Mouse (Mus musculus): Measurements from ENCODE around the gene Vmp1.

Vmp1 gene

DNA sequence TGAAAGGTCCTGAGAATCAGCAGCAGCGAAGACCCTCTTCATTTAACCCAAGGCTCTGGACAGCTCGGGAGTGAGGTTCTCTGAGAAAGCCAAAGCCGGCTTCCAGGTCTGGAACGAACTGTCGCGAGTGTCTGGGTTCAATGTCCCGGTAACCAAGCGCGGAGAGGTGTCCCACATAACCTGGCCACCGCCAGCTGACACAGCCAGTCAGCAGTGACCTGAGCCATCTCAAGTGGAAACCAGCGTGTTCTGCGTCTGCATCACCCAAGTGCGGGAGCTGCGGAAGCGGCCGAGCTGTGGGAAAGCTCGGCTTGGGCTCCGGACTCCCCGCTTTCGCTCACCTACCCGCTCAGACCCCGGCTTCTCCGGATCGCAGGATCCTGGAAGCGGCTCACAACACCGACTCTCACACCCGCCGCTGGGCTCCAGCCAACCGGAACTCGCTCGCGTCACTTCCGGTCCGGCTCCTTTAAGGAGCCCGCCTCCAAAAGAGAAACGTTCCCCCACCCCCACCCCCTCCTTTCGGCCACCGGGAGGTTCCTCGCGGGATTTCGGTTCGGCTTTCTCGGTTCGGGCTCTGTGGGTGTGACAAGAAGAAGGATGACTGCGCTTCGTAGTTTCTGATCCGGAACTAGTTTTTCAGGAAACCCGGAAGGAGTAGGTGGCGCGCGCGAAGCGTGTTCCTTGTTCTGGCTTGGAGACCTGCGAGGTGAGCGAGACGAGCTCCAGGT is at the start of gene Vmp1, which contains the start of gene Ptrh2:
Vmp1 (minus strand) TSS at position 442 of the 731 bp plus-strand sequence.
Ptrh2 (plus strand) TSS at position 591 of the 731 bp plus-strand sequence.
- DNase-seq, result peak; percentile 96 to 97

DNA sequence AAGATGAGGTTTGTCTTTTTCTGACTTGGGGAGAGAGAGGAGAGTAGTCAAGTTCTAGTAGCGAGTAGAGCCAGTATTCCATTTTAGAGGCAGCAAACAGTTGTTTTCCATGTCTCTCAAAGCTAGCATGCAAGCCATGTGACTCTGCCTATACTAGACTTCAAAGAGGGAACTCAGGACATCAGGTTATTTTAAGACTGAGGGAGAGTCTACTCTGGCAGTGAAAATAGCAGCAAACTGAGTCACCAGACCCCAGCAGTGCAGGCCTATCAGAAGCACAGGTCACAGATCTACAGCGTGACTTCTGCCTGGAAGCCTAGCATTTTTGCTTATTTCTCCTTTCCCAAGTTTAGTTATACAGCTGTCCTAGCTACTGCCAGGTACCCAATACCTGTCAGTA is 47.8 kb upstream of the Vmp1 start:
- no peak for DNase-seq

DNA sequence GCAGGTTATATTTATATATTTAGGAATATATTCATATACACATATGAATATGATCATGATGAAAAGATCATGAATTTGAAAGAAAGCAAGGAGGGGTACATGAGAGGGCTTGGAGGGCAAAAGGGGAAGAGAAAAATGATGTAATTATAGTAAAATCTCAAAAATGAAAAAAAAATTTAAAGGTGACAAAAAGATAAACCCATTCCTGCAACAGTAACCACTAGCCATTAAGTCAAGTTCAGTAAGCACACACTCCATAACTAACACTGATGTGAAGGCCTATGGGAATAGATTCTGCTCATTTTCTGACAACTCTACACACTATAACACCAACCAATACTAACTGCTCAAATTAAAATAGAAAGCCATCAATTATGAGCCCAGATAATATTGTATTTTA is 42.0 kb upstream of the Vmp1 start:
- no peak for DNase-seq

DNA sequence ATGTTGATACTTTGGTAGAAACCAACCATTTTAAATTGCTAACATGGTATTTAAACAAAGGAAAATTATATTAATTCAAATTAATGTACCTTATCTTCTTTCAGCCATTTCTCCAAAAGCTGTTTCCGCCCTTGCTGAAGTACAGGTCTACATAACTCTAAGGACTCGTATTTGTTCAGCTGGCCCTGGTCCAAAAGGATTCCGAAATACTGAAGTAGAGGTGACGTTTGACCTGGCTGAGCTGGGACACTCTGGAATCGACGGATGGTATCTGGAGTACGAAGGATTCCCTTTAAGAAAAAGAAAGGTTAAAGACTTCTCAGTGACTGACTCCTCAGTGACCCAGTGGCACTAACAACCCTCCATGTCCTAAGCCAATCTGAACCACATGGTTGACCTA is 41.3 kb upstream of the Vmp1 start:
- DNase-seq, result no peak

DNA sequence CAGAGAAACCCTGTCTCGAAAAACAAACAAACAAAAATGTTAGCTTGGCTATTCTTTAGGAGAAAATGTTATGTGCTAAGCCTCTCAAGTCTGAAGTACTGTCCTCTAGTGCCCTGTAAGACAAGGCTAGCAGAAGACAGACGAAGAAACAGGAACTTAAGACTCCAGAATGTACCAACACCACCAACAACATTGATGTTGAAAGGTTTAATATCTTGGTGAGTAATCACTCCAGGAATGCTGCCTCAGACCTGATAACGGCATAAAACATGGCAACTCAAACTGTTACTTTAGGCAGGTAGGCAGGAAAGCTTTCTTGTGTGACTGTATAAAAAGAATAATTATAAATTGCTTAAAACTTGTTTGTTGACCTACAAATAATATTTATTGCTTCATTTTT is 40.4 kb upstream of the Vmp1 start:
- no peak for DNase-seq

DNA sequence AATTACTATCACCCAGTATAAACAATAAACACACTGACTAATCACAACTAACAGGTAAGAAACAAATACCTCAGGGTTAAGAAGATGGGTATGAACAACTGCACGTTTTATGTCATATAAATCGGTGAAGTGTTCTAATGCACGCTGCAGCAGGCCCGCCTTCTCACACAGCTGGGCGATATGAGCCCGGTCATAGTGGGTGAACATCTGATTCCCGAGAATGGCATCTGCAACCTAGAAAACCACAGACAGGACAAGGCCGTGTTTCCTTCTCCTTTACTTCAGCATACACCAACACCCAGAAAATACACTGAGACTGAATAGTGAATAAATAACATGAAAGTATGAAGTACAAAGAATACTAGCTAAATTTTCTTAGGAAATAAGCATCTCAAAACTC is 35.8 kb upstream of the Vmp1 start:
- DNase-seq, result no peak

DNA sequence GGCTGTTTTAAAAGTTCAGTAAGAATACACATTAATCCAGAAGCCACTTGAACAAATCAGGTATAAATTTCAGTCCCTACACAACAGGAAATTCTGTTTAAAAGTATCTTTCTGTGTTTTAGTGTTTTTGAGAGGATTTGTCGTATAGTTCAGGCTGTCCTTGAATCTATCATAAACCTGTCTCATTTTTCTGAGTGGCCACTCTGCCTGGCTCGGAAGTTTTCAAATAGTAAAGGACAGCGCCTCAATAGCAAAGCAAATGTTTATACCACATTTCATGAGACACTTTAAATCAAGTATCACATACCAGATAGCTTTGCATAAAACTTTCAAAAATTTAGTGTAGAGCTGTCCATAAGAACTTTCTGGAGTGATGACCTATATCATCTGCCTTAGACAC is 34.7 kb upstream of the Vmp1 start:
- no peak for DNase-seq

DNA sequence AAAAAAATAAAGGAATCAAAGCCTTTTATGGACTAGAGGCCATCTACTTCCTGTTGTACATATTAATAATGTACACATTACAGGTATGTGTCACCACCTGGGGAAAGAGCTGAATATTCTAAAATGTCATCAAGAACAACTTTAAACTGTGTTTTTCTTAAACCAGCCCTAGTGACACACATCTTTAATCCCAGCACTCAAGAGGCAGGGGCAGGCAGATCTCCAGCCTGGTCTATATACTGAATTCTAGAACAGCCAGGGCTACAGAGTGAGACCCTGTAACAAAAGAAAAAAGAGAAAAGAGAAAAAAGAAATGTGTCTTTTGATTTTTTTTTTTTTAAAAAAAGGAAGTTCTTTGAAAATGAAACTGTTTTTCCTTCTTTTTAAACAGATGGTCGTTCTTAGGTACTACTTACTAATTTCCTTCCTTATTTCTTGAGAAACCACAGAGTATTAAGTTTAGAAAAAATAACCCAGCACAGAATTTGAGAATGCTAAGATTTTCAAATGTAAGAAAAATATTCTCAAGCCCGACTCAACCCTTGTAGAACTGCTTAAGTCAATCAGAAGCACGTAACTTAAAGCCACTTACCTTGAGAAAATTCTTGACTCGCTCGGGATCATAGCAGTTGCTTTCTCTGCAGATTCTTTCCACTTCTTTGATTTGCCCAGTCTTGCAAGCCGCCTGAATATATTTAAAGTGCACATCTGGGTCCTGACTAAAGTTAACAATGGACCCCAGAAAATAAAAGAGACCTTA is 33.9 kb upstream of the Vmp1 start:
- DNase-seq, result no peak

DNA sequence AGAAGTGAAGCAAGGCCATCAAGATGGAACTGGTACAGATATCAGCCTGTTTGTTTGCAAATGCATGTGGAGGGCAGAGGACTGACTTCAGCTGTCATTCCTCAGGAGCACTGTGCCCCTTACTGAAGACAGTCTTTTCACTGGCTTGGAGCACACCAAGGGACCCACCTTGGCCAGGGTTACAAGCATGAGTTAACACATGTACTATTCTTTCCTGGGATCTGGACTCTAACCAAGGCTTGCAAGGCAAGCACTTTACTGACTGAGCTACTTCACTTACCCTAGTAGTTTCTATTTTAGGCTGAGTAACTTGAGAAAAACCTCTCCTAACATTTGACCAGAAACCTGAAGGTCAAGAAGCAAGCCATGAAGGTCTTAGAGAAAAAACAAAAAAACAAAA is 31.0 kb upstream of the Vmp1 start:
- no peak for DNase-seq

DNA sequence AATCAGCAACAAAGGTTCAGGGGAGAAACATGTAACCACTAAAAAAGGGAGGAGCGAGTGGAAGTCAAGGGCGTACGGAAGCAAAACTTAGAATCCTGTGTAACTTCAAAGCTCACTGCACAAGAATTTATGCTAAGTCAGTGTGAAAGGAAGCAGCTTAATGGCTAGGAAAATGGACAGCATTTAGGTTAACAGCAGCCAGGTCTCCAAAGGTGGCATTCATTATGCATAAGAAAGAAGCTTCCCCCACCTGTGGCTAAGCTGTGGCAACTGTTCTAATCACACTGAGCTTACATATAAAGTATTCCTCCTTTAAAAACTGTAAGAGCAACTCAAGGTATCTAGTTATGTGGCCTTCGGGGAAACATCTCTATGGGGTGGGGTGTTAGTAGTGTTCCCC is 17.5 kb upstream of the Vmp1 start:
- DNase-seq, result no peak

DNA sequence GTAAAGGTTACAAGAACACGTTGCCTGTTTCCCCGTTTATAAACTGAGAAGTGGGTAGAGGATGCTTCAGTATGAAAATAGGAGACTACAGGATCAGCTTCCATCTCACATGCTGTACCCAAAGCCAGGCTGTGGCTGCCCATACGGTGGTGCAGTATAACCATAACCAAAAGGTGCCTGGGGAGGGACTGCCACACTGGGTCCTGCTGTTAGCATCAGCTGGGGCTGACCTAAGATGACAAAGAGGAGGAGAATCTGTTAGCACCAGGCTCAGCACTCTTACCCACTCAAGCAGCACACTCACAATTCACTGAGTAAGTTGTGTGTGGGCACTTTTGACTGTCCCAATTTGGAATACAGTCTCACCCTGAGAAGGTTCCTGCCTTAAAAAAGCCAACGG is 11.8 kb upstream of the Vmp1 start:
- no peak for DNase-seq

DNA sequence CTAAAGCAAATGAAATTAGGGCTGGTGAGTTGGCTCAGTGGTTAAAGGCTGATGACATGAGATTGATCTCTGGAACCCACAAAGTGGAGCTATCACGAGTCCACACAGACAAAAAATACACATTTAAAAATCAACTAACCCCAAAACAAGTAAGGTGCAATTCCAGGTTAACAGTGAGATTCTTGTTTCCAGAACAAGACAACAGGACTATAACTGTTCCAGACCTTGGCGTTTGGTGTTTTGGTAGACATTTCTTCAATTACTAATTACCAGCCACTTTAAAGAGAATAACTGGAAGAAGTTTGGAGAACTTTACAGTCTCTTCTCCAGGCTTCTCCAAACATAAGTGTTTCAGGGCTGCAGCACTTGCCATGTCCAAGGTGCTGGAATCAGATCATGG is 8.9 kb upstream of the Vmp1 start:
- no peak for DNase-seq

DNA sequence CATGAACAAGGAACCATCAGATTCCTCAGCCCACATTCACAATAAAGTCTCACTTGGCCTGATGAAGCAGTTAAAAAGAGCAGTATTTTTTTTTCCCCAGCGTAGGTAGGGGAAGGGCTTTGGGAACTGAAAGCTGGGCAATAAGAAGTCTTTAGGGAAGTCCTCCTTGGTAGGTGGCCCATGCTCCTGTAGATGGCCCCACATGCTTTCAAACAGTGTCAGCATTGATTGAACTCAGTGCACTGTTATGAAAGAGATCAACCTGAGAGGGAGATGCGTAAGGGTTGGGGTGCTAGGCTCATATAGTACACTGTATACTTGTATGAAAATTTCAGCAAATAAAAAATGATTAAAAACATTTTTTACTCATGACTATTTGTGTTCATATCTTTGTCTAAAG is 8.3 kb upstream of the Vmp1 start:
- DNase-seq, result no peak

DNA sequence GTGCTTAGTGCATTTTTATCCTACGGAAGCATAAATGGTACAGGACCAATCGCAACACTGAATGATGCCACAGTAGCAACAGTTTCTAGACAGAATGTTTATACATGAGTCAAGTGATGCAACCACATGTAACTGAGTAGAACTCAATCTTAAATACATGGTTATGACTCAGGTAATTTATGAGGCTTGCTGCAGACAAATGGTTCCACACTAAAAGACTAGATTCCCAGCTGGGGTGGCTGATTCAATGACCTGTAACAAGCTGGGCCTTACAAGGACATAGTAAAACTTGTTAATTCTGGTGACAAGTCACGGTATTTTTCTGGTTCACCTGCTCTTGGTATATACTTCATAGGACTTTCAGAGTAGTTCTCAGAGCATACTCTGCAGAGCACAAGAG is 7.8 kb upstream of the Vmp1 start:
- DNase-seq, result no peak

DNA sequence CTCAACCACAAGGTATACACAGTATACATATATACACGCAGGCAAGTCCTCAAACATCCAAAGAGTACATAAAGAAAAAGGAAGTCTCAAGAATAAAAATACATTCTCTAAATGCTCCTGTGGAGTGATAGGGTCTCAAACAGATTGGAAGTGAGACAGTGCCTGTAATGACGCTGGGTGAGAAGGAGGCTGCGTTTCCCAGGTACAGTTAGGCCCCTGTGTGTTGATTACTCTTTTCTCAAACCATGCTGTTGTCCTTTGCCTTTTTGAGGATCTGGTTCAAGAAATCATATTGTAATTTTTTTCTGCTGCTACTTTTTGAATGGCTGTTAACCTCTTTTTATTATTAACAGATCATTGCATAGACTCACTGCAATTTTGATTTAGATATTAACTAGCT is 6.7 kb upstream of the Vmp1 start:
- DNase-seq, result no peak

DNA sequence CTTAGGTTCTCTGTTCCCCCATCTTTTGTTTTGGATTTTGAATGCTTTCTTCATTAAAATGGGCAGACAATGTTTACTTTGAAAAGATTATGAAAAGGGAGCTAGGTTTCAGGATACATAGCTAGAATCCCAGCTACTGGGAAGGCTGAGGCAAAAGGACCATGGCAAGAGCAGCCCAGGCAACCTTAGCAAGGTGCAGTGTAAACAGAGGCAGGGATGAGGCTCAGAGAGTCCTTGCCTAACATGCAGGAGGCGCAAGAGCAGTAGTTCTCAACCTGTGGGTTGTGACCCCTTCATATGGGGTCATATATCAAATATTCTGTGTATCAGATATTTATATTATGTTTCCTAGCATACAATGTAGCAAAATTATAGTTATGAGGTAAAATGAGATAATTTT is 1.7 kb upstream of the Vmp1 start:
- DNase-seq, result no peak

DNA sequence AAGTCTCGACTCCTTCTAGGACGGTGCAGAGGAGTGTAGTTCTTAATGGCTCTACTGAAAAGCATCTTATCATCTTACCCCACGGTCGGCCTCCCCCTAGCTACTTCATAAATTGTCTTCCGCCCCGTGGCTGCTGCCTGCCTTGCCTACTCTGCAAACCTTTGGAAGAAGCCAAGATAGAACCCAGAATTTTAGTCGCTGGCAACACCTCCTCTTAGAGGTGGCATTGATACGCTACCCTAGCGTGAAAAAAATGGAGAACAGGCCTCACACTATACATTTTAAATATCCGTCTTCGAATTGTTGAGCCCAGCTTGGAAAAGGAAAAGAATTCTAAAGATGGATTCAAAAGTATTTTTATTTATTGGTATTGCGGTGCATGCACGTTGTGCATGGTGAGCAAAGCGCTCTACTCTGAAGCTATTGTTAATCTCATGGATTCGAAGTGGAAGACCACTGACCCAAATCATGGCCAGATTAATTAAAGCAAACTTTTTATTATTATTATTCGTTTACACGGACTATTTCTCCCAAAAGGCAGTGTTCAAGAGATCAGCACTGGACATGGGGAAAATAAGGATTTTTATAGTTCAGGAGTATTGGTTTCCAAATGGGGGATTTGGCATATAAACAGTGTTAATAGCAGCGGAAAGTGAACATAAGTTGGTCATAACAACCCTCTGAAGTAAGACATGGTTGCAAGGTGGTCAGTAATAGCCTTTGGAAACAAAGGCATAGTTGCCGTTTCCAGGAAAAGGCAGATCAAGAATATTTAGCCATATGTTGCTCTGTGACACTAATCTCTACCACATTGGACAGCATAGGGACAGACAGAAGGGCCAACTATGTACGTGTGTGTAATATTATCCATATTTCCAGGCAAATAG is 733 bp upstream of the Vmp1 start:
- no peak for DNase-seq

DNA sequence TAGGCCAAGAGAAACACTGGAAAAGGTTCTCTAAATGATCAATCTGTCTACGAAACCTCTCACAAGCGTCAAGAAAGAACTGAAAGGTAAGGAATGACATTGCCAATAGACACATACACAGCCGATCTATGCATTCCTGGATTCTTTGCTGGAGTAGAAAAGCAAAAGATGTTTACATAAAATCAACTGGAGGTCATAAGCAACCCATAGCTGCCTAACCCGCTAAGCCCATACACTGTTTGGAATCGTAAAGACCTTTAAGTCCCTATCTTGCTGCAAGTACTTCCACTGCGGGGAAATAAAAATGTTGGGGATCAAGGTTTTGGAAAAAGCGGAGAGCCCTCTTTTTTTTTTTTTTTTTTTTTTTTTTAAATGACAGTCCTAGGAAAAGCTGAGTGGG is 775 bp downstream of the Vmp1 start:
- DNase-seq, result no peak

DNA sequence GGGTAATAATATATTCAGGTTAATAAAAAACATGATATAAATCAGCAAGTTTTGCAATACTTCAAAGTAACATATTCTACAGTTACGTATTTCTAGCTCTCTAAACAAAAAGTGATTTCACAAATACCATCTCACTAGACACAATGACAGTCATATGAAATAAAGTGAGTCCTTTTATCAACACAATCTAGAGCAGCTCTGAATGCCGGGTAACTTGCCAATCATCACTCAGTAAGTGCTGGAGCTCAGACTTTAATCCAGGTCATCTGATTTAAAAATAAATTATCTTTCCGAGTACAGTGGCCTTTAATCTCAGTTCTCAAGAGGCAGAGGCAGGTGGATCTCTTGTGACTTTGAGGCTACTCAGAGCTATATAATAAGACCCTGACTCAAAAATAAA is 2.2 kb downstream of the Vmp1 start:
- no peak for DNase-seq

DNA sequence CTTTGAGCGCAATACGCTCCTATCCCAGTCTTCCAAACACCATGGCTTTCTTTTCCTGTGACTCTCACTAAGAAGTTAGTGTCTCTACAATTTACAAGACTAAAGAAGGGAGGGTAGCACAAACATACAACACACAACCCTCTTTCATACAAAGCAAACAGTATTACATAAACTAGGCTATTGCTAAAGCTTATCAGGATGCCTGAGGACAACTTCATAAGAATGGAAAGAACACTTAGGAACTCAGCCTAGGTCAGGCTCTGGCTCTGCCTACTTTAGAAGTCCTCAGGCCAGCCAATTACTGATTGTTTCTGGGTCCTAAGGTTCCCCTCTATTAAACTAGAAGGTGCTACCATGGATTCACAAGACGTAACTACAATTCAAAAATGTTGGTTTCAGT is 2.9 kb downstream of the Vmp1 start:
- DNase-seq, result no peak

DNA sequence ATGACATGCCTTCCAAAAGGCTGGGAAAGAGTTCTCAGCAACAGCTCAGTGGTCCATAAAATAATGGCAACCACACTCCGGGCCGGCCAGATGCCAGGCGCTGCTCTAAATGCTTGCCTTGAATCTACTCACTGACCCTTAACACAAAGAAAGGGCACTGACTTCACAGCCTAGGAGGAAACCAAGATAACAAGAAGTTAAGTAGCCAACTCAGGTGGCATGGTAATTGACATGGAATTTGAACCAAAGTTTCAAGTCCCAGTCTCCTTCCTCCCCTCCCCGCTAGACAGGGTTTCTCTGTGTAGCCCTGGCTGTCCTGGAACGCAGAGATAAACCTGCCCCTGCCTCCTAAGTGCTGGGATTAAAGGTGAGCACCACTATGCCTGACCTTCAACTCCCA is 4.7 kb downstream of the Vmp1 start:
- no peak for DNase-seq

DNA sequence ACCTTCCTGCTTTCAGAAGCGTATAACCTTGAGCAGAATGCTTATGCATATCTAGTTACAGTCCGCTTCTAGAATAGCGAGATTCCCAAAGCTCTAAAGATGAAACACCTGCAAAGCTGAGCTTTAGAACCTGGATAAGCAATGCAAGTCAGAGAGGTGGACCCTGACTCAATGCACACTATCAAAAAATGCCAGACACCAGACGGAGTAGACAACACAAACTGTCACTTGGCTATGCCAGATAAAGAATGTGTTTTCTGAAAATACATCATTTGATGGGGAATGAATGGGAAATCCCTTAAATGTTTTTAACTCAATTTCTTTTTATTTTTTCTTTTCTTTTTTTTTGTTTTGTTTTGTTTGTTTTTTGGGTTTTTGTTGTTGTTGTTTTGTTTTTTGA is 8.1 kb downstream of the Vmp1 start:
- DNase-seq, result no peak

DNA sequence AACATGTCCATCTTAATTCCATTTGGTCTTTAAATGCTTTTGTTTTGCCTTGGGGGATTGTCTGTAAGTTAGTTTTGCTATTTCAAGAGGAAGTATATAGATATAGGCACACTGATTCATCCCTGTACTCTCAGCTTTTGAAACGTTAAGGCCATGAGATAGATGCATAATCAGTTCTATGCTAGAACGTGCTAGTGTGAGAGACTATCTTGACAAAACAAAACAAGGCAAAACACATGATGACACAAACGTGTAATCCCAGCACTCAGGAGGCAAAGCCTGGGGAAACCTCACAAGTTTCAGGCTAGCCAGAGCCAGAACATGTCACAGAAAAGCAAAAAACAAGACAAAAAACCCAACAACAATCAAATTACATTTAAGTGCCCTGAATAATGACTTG is 10.9 kb downstream of the Vmp1 start:
- DNase-seq, result no peak

Data from cerebellum, postnatal 25 days (tissue).